Mouse (Mus musculus): ENCODE measurements at regions not wholly inside any gene's neighbourhood (a gene's known extent, or its start where the extent isn't known, plus 50 kb on each side); places are given as distances from the start of the nearest gene placed in this dataset.
A peak's percentile ranks its signal among the peaks of the same experiment; 100 is the strongest.

GRCm38 (mm10) chr2:174900671-174900991 lies 109.4 kb upstream of the Gm14444 start:
- no peak overlapping the region for H3K27ac ChIP-seq
- ATAC-seq (ENCODE audit: low FRiP score, low read depth), result no peak
- no peak overlapping the region for H3K4me2 ChIP-seq (replicated peaks)

GRCm38 (mm10) chr2:174901801-174902200 lies 108.2 kb upstream of the Gm14444 start:
- Histone ChIP-seq H3K9me3 (no peaks in the 10 kb centered on the region), H3K36me3 (no peaks in the 10 kb centered on the region), H3K27me3 (replicated peaks) (no peaks in the 10 kb centered on the region), H3K9ac (no peak overlapping the region), H3K4me3 (no peak overlapping the region), H3K4me2 (replicated peaks) (no peak overlapping the region), H3K27ac (no peak overlapping the region), H3K4me1 (no peaks in the 10 kb centered on the region)
- no peak for ATAC-seq (ENCODE audit: low FRiP score, low read depth)
- WGBS, result 89% methylated on average over 16 of the region's 16 CpGs

More at GRCm38 (mm10) chr2:174900671-174900991, 109.4 kb upstream of the Gm14444 start:
- no peak overlapping the region for H3K9ac ChIP-seq
- no peak overlapping the region for H3K4me3 ChIP-seq
- no peaks in the 10 kb centered on the region for H3K9me3 ChIP-seq
- no peaks in the 10 kb centered on the region for H3K36me3 ChIP-seq
- H3K4me1 ChIP-seq, result no peaks in the 10 kb centered on the region
- no peaks in the 10 kb centered on the region for H3K27me3 ChIP-seq (replicated peaks)

GRCm38 (mm10) chr2:174903627-174904026 lies 106.4 kb upstream of the Gm14444 start:
- Histone ChIP-seq H3K4me2 (replicated peaks) (no peak overlapping the region), H3K36me3 (no peaks in the 10 kb centered on the region), H3K4me1 (no peaks in the 10 kb centered on the region), H3K9ac (no peak overlapping the region), H3K9me3 (no peaks in the 10 kb centered on the region), H3K27me3 (replicated peaks) (no peaks in the 10 kb centered on the region), H3K27ac (no peak overlapping the region), H3K4me3 (no peak overlapping the region)
- 76% methylated on average over 7 of the region's 7 CpGs for WGBS
- ATAC-seq (ENCODE audit: low FRiP score, low read depth), result no peak

GRCm38 (mm10) chr2:174905865-174906639 lies 104.0 kb upstream of the Gm14444 start:
- Histone ChIP-seq H3K36me3 (no peaks in the 10 kb centered on the region), H3K4me3 (no peak overlapping the region), H3K4me1 (no peaks in the 10 kb centered on the region), H3K9ac (no peak overlapping the region), H3K27ac (no peak overlapping the region), H3K4me2 (replicated peaks) (no peak overlapping the region), H3K9me3 (no peaks in the 10 kb centered on the region), H3K27me3 (replicated peaks) (no peaks in the 10 kb centered on the region)
- ATAC-seq (ENCODE audit: low FRiP score, low read depth), result peak; percentile 64; the same call in 1 of the 2 replicates
- 41% methylated on average over 6 of the region's 6 CpGs for WGBS

GRCm38 (mm10) chr2:174917146-174917905 lies 92.7 kb upstream of the Gm14444 start:
- ATAC-seq (ENCODE audit: low FRiP score, low read depth), result peak; percentile 95
- Histone ChIP-seq H3K9ac (peak overlapping the region; percentile 47), H3K4me3 (no peak overlapping the region), H3K4me2 (replicated peaks) (peak overlapping the region; percentile 49), H3K27me3 (replicated peaks) (no peaks in the 10 kb centered on the region), H3K27ac (peak overlapping the region; percentile 82), H3K36me3 (no peaks in the 10 kb centered on the region), H3K4me1 (peaks cover 16% of the 10 kb centered on the region), H3K9me3 (no peaks in the 10 kb centered on the region)
- 12% methylated on average over 10 of the region's 10 CpGs for WGBS

GRCm38 (mm10) chr2:174917975-174918374 lies 92.1 kb upstream of the Gm14444 start:
- Histone ChIP-seq H3K27ac (peak overlapping the region; percentile 82), H3K9ac (peak overlapping the region; percentile 47), H3K27me3 (replicated peaks) (no peaks in the 10 kb centered on the region), H3K4me1 (peaks cover 16% of the 10 kb centered on the region), H3K9me3 (no peaks in the 10 kb centered on the region), H3K36me3 (no peaks in the 10 kb centered on the region), H3K4me3 (no peak overlapping the region), H3K4me2 (replicated peaks) (peak overlapping the region; percentile 49)
- WGBS, result 6% methylated on average over 5 of the region's 5 CpGs
- peak; percentile 78 for ATAC-seq (ENCODE audit: low FRiP score, low read depth)

GRCm38 (mm10) chr2:174922208-174922607 lies 87.8 kb upstream of the Gm14444 start:
- Histone ChIP-seq H3K27me3 (replicated peaks) (no peaks in the 10 kb centered on the region), H3K4me1 (peaks cover 13% of the 10 kb centered on the region), H3K9me3 (no peaks in the 10 kb centered on the region), H3K27ac (no peak overlapping the region), H3K36me3 (no peaks in the 10 kb centered on the region), H3K4me3 (no peak overlapping the region), H3K9ac (no peak overlapping the region), H3K4me2 (replicated peaks) (no peak overlapping the region)
- no peak for ATAC-seq (ENCODE audit: low FRiP score, low read depth)
- WGBS, result 85% methylated on average over 4 of the region's 4 CpGs

GRCm38 (mm10) chr2:174929718-174930117 lies 80.3 kb upstream of the Gm14444 start:
- H3K27me3 ChIP-seq (replicated peaks), result no peaks in the 10 kb centered on the region
- ATAC-seq (ENCODE audit: low FRiP score, low read depth), result no peak
- no peaks in the 10 kb centered on the region for H3K4me1 ChIP-seq
- no peak overlapping the region for H3K4me2 ChIP-seq (replicated peaks)
- H3K9me3 ChIP-seq, result 0 out of 2 replicates have a peak, but pooled peaks cover 2% of the 10 kb centered on the region
- no peak overlapping the region for H3K9ac ChIP-seq
- no peak overlapping the region for H3K4me3 ChIP-seq
- H3K27ac ChIP-seq, result no peak overlapping the region
- no peaks in the 10 kb centered on the region for H3K36me3 ChIP-seq
- 70% methylated on average over 2 of the region's 2 CpGs for WGBS

GRCm38 (mm10) chr2:174932137-174933012 lies 77.7 kb upstream of the Gm14444 start:
- H3K9me3 ChIP-seq, result 0 out of 2 replicates have a peak, but pooled peaks cover 2% of the 10 kb centered on the region
- no peaks in the 10 kb centered on the region for H3K27me3 ChIP-seq (replicated peaks)
- 38% methylated on average over 20 of the region's 20 CpGs for WGBS
- no peaks in the 10 kb centered on the region for H3K36me3 ChIP-seq
- H3K4me3 ChIP-seq, result no peak overlapping the region
- ATAC-seq (ENCODE audit: low FRiP score, low read depth), result peak; percentile 75
- H3K27ac ChIP-seq, result no peak overlapping the region
- H3K9ac ChIP-seq, result no peak overlapping the region
- H3K4me2 ChIP-seq (replicated peaks), result no peak overlapping the region
- H3K4me1 ChIP-seq, result no peaks in the 10 kb centered on the region

GRCm38 (mm10) chr2:174933013-174933353 lies 77.1 kb upstream of the Gm14444 start:
- 15% methylated on average over 6 of the region's 6 CpGs for WGBS
- no peak overlapping the region for H3K4me2 ChIP-seq (replicated peaks)
- no peaks in the 10 kb centered on the region for H3K4me1 ChIP-seq
- no peak overlapping the region for H3K9ac ChIP-seq
- no peaks in the 10 kb centered on the region for H3K36me3 ChIP-seq
- H3K27ac ChIP-seq, result no peak overlapping the region
- H3K9me3 ChIP-seq, result 0 out of 2 replicates have a peak, but pooled peaks cover 2% of the 10 kb centered on the region
- ATAC-seq (ENCODE audit: low FRiP score, low read depth), result peak; percentile 80
- H3K4me3 ChIP-seq, result no peak overlapping the region
- no peaks in the 10 kb centered on the region for H3K27me3 ChIP-seq (replicated peaks)

- WGBS, result 35% methylated on average over 5 of the region's 5 CpGs
These were observed 73.4 kb upstream of the Gm14444 start for GRCm38 (mm10) chr2:174936665-174937064.

GRCm38 (mm10) chr2:174937930-174938329 lies 72.1 kb upstream of the Gm14444 start:
- Histone ChIP-seq H3K27ac (no peak overlapping the region), H3K27me3 (replicated peaks) (no peaks in the 10 kb centered on the region), H3K4me3 (no peak overlapping the region), H3K36me3 (no peaks in the 10 kb centered on the region), H3K4me1 (no peaks in the 10 kb centered on the region), H3K9ac (no peak overlapping the region), H3K9me3 (no peaks in the 10 kb centered on the region), H3K4me2 (replicated peaks) (no peak overlapping the region)
- no peak for ATAC-seq (ENCODE audit: low FRiP score, low read depth)
- 89% methylated on average over 4 of the region's 4 CpGs for WGBS

More at GRCm38 (mm10) chr2:174936665-174937064, 73.4 kb upstream of the Gm14444 start:
- Histone ChIP-seq H3K27me3 (replicated peaks) (no peaks in the 10 kb centered on the region), H3K9ac (no peak overlapping the region), H3K4me1 (no peaks in the 10 kb centered on the region), H3K36me3 (no peaks in the 10 kb centered on the region), H3K4me3 (no peak overlapping the region), H3K27ac (no peak overlapping the region), H3K4me2 (replicated peaks) (no peak overlapping the region), H3K9me3 (no peaks in the 10 kb centered on the region)
- ATAC-seq (ENCODE audit: low FRiP score, low read depth), result no peak

All from neural tube, embryonic 12.5 days (tissue).